Mouse (Mus musculus) mouse trophoblast stem cell (cell line): ENCODE measurements around the gene Cdkn1a.
"Not testable (repeated sequence)": the region's sequence is repeated elsewhere in the genome, so short reads cannot be mapped to it uniquely, and the experiment has no call there.

ENCODE experiments used
- in situ Hi-C, 2 experiments: fragments of 300-500 bp; cut with MseI, MboI; formaldehyde crosslinking; loops; 2 replicates in 1 of 2; 3 replicates in 1 of 2; pipeline ENCODE4 v1.15.1; 2025

Cdkn1a gene

GRCm38 (mm10) chr17:29110356-29110755, 19.6 kb downstream of the Cdkn1a start:
- in situ Hi-C loops = not testable (repeated sequence)

GRCm38 (mm10) chr17:29111332-29111731, 20.6 kb downstream of the Cdkn1a start:
- in situ Hi-C loops = no loop called here

- in situ Hi-C loops = no loop called here
Measured at GRCm38 (mm10) chr17:29113591-29114352, 23.0 kb downstream of the Cdkn1a start, which contains the start of gene Rab44. TSS of gene Rab44 (plus strand) at chr17:29114145.

- in situ Hi-C loops = no loop called here
Measured at GRCm38 (mm10) chr17:29116023-29116422, 25.2 kb downstream of the Cdkn1a start.

- in situ Hi-C loops = no loop called here
Measured at GRCm38 (mm10) chr17:29117006-29117648, 26.4 kb downstream of the Cdkn1a start.

GRCm38 (mm10) chr17:29118057-29118456, 27.3 kb downstream of the Cdkn1a start:
- in situ Hi-C loops = no loop called here

GRCm38 (mm10) chr17:29120666-29121065, 29.9 kb downstream of the Cdkn1a start:
- in situ Hi-C loops = no loop called here

- in situ Hi-C loops = no loop called here
Measured at GRCm38 (mm10) chr17:29122817-29123216, 32.0 kb downstream of the Cdkn1a start.

GRCm38 (mm10) chr17:29123578-29124174, 32.9 kb downstream of the Cdkn1a start:
- in situ Hi-C loops = no loop called here

- in situ Hi-C loops = no loop called here
Measured at GRCm38 (mm10) chr17:29126561-29126960, 35.8 kb downstream of the Cdkn1a start.

GRCm38 (mm10) chr17:29129341-29129740, 38.6 kb downstream of the Cdkn1a start:
- in situ Hi-C loops = no loop called here

- in situ Hi-C loops = no loop called here
Measured at GRCm38 (mm10) chr17:29135066-29135465, 44.3 kb downstream of the Cdkn1a start.

- in situ Hi-C loops = no loop called here
Measured at GRCm38 (mm10) chr17:29136236-29136635, 45.5 kb downstream of the Cdkn1a start.

GRCm38 (mm10) chr17:29137906-29138305, 47.1 kb downstream of the Cdkn1a start:
- in situ Hi-C loops = no loop called here

GRCm38 (mm10) chr17:29141577-29141976, 50.8 kb downstream of the Cdkn1a start:
- in situ Hi-C loops = no loop called here

GRCm38 (mm10) chr17:29143266-29143665, 52.5 kb downstream of the Cdkn1a start:
- in situ Hi-C loops = no loop called here

GRCm38 (mm10) chr17:29145101-29145500, 54.3 kb downstream of the Cdkn1a start:
- in situ Hi-C loops = no loop called here

GRCm38 (mm10) chr17:29147273-29147672, 56.5 kb downstream of the Cdkn1a start:
- in situ Hi-C loops = no loop called here

- in situ Hi-C loops = no loop called here
Measured at GRCm38 (mm10) chr17:29147773-29148172, 57.0 kb downstream of the Cdkn1a start.

- in situ Hi-C loops = no loop called here
Measured at GRCm38 (mm10) chr17:29149766-29150165, 59.0 kb downstream of the Cdkn1a start.
